Mouse (Mus musculus) heart, postnatal 0 days (tissue): ENCODE data around the gene Zmat5. TPM values are rescaled to one million over a fixed set of nuclear protein-coding genes. Genes with fewer than 3 reads are reported as not detected.

Experiments
- ATAC-seq: fragments of 200-750 bp; cut with Nextera tagmentation; 2 replicates; pipeline ENCODE4 v1.8.0; 2017; ENCODE audit warnings: low read depth, moderate number of reproducible peaks, moderate library complexity; ENCODE audit not compliant: insufficient read depth
- DNase-seq: peaks from one replicate; pipeline ENCODE4 v3.0.0-alpha.2; 2016; ENCODE audit warnings: low spot score
- H3K27ac ChIP-seq: fragments of 300-500 bp; sonication (generic); 2 replicates; pipeline ENCODE4 v1.5.1; 2014; ENCODE audit warnings: low read depth, mild to moderate bottlenecking
- H3K27me3 ChIP-seq: fragments of 300-500 bp; sonication (generic); 2 replicates; pipeline ENCODE4 v1.6.1; 2014; ENCODE audit warnings: low read length, mixed read lengths; ENCODE audit not compliant: control insufficient read depth, insufficient read depth
- H3K36me3 ChIP-seq: fragments of 300-500 bp; sonication (generic); replicated peaks from 2 replicates; pipeline ENCODE4 v1.6.1; 2014; ENCODE audit warnings: low read length, mixed read lengths; ENCODE audit not compliant: control insufficient read depth, insufficient read depth
- H3K4me1 ChIP-seq: fragments of 300-500 bp; sonication (generic); 2 replicates; pipeline ENCODE4 v1.6.1; 2014; ENCODE audit warnings: antibody characterized with exemption; ENCODE audit not compliant: control insufficient read depth, insufficient read depth
- H3K4me2 ChIP-seq: fragments of 300-500 bp; sonication (generic); 2 replicates; pipeline ENCODE4 v1.6.1; 2014; ENCODE audit warnings: low read depth, mild to moderate bottlenecking, low read length, moderate library complexity
- H3K4me3 ChIP-seq: fragments of 300-500 bp; sonication (generic); 2 replicates; pipeline ENCODE4 v1.5.1; 2014; ENCODE audit warnings: low read depth, low read length
- H3K9ac ChIP-seq: fragments of 300-500 bp; sonication (generic); replicated peaks from 2 replicates; pipeline ENCODE4 v1.6.1; 2014; ENCODE audit warnings: low read depth, low read length, mixed read lengths
- H3K9me3 ChIP-seq: fragments of 300-500 bp; sonication (generic); replicated peaks from 2 replicates; pipeline ENCODE4 v1.6.1; 2016; ENCODE audit warnings: low read length; ENCODE audit not compliant: control insufficient read depth
- CTCF ChIP-seq: IDR thresholded peaks from 2 replicates; pipeline ENCODE4 v1.5.1; 2016; ENCODE audit warnings: antibody characterized with exemption, control low read depth, low read depth
- EP300 ChIP-seq: IDR thresholded peaks from 2 replicates; pipeline ENCODE4 v1.6.1; 2016; ENCODE audit warnings: antibody characterized with exemption, low read depth
- WGBS: fragments of 180-500 bp; shearing (Covaris S2); extraction: QIAGEN DNeasy Blood & Tissue Kit; methylation state at CpG from one replicate; pipeline ENCODE4 v1.1.7; 2014; 5-methylcytosine and 5-hydroxymethylcytosine counted together
- polyA plus RNA-seq: library from polyadenylated mRNA; unstranded; fragments of >200 nt; fragmentation: Nextera tagmentation; extraction: Ambion mirVana; gene quantifications from 2 replicates; pipeline ENCODE4 v1.2.1, GENCODE M21; 2015
- total RNA-seq: library from RNA; depleted of rRNA; stranded (reverse); fragments of >200 nt; gene quantifications from 2 replicates; pipeline ENCODE4 v1.2.3, GENCODE M21; 2014; ENCODE audit warnings: low replicate concordance

The Zmat5 gene
- total and polyA plus RNA-seq, 2 experiments from 2014 or later: 35.1 to 50.5 TPM

- TF ChIP-seq CTCF (no peak), EP300 (no peak)
- no peak overlapping the region for H3K4me2 ChIP-seq
- H3K4me3 ChIP-seq: no peak overlapping the region
- DNase-seq: no peak
- no peaks in the 10 kb centered on the region for H3K27me3 ChIP-seq
- no peaks in the 10 kb centered on the region for H3K9me3 ChIP-seq
- 92% methylated on average over 11 of the region's 11 CpGs for WGBS
- ATAC-seq: no peak
- H3K27ac ChIP-seq: no peak overlapping the region
- H3K4me1 ChIP-seq: no peaks in the 10 kb centered on the region
- H3K9ac ChIP-seq: no peak overlapping the region
- H3K36me3 ChIP-seq: peaks cover 32% of the 10 kb centered on the region
Observed at GRCm38 (mm10) chr11:4662496-4662878, 42.0 kb upstream of the Zmat5 start.

GRCm38 (mm10) chr11:4671736-4672135 is 32.7 kb upstream of the Zmat5 start:
- Histone ChIP-seq H3K27me3 (no peaks in the 10 kb centered on the region), H3K4me3 (no peak overlapping the region), H3K36me3 (peaks cover 25% of the 10 kb centered on the region; the same call in 1 of the 2 replicates), H3K4me1 (peaks cover 6% of the 10 kb centered on the region; the same call in 1 of the 2 replicates), H3K9ac (no peak overlapping the region), H3K9me3 (no peaks in the 10 kb centered on the region), H3K27ac (peak overlapping the region; percentile 58), H3K4me2 (no peak overlapping the region)
- DNase-seq (peak; percentile 51), ATAC-seq (peak; percentile 87)
- WGBS: 52% methylated on average over 4 of the region's 4 CpGs
- TF ChIP-seq EP300: no peak
- TF ChIP-seq CTCF: no peak

DNA sequence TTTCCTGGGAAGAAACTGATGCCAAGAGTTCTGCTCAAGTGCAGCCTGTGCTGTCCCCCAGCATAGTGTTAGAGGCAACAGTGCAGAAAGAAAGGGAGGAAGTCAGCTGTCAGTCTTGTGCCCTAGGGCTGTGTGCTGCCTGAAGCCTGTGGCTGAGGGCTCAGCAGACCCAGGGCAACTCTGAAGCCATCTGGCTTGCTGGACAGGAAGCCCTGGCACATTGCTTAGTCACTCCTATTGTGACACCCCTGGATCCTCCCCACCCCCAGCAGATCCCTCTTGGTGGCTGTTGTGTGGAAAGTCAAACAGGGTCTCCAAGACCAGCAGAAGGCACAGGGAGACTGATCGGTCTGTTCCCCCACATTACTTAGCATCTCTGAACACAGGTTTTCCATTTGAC is 29.9 kb upstream of the Zmat5 start:
- H3K4me1 ChIP-seq: peaks cover 6% of the 10 kb centered on the region; the same call in 1 of the 2 replicates
- H3K9ac ChIP-seq: no peak overlapping the region
- TF ChIP-seq CTCF: no peak
- TF ChIP-seq EP300: no peak
- H3K27me3 ChIP-seq: no peaks in the 10 kb centered on the region
- no peak for ATAC-seq
- no peak for DNase-seq
- no peak overlapping the region for H3K4me3 ChIP-seq
- no peak overlapping the region for H3K27ac ChIP-seq
- WGBS: 88% methylated on average over 1 of the region's 1 CpGs
- no peak overlapping the region for H3K4me2 ChIP-seq
- H3K9me3 ChIP-seq: no peaks in the 10 kb centered on the region
- H3K36me3 ChIP-seq: peaks cover 28% of the 10 kb centered on the region; the same call in 1 of the 2 replicates

GRCm38 (mm10) chr11:4675126-4675562 is 29.3 kb upstream of the Zmat5 start:
- Histone ChIP-seq H3K4me1 (peaks cover 6% of the 10 kb centered on the region; the same call in 1 of the 2 replicates), H3K36me3 (peaks cover 33% of the 10 kb centered on the region), H3K4me2 (no peak overlapping the region), H3K9me3 (no peaks in the 10 kb centered on the region), H3K4me3 (no peak overlapping the region), H3K27ac (no peak overlapping the region), H3K27me3 (no peaks in the 10 kb centered on the region), H3K9ac (no peak overlapping the region)
- DNase-seq (no peak), ATAC-seq (no peak)
- no peak for TF ChIP-seq EP300
- WGBS: 86% methylated on average over 6 of the region's 6 CpGs

- Histone ChIP-seq H3K4me2 (no peak overlapping the region), H3K36me3 (peaks cover 34% of the 10 kb centered on the region), H3K4me1 (peaks cover 6% of the 10 kb centered on the region; the same call in 1 of the 2 replicates), H3K27ac (no peak overlapping the region), H3K9me3 (no peaks in the 10 kb centered on the region), H3K4me3 (no peak overlapping the region), H3K9ac (no peak overlapping the region), H3K27me3 (no peaks in the 10 kb centered on the region)
- TF ChIP-seq EP300: no peak
- no peak for TF ChIP-seq CTCF
- ATAC-seq (no peak), DNase-seq (no peak)
- 90% methylated on average over 6 of the region's 6 CpGs for WGBS
Observed at GRCm38 (mm10) chr11:4675693-4676092, 28.8 kb upstream of the Zmat5 start.

- no peak for DNase-seq
- H3K4me3 ChIP-seq: no peak overlapping the region
- H3K9me3 ChIP-seq: no peaks in the 10 kb centered on the region
- ATAC-seq: no peak
- 0 out of 2 replicates have a peak, but pooled peaks cover under 1% of the 10 kb centered on the region for H3K4me1 ChIP-seq
- 90% methylated on average over 7 of the region's 7 CpGs for WGBS
- no peak overlapping the region for H3K27ac ChIP-seq
- no peak overlapping the region for H3K4me2 ChIP-seq
- H3K36me3 ChIP-seq: peaks cover 41% of the 10 kb centered on the region
- TF ChIP-seq EP300: no peak
- no peak for TF ChIP-seq CTCF
- H3K9ac ChIP-seq: no peak overlapping the region
- H3K27me3 ChIP-seq: no peaks in the 10 kb centered on the region
Observed at GRCm38 (mm10) chr11:4677250-4677872, 27.1 kb upstream of the Zmat5 start.
